Mouse (Mus musculus) heart, adult 2 months (tissue): Measurements from ENCODE around the gene Ppp2r5c. TPM values are rescaled to one million over a fixed set of nuclear protein-coding genes. Genes with fewer than 3 reads are reported as not detected.

Experiments used
- DNase-seq, 2 experiments: peaks; one replicate each; pipeline ENCODE4 v3.0.0; 2021
- H3K27ac ChIP-seq: fragments of 200-600 bp; 2 replicates; pipeline ENCODE4 v1.8.1; 2022
- H3K27me3 ChIP-seq: fragments of 200-500 bp; 2 replicates; pipeline ENCODE4 v1.6.1; 2012; ENCODE audit warnings: mild to moderate bottlenecking, low read length, inconsistent platforms, mixed read lengths; ENCODE audit not compliant: control insufficient read depth, insufficient read depth
- H3K36me3 ChIP-seq: fragments of 200-500 bp; 2 replicates; pipeline ENCODE4 v1.6.1; 2012; ENCODE audit warnings: low read length, inconsistent platforms; ENCODE audit not compliant: control insufficient read depth, insufficient read depth
- H3K4me1 ChIP-seq: fragments of 200-500 bp; 2 replicates; pipeline ENCODE4 v1.6.1; 2011; ENCODE audit warnings: low read length; ENCODE audit not compliant: control insufficient read depth, insufficient read depth
- H3K4me3 ChIP-seq: fragments of 200-600 bp; 2 replicates; pipeline ENCODE4 v1.8.1; 2022
- H3K79me2 ChIP-seq: fragments of 200-500 bp; replicated peaks from 2 replicates; pipeline ENCODE4 v1.6.1; 2012; ENCODE audit warnings: mild to moderate bottlenecking, inconsistent platforms, low read length, moderate library complexity, mixed read lengths; ENCODE audit not compliant: control insufficient read depth, insufficient read depth
- H3K9ac ChIP-seq: fragments of 200-500 bp; 2 replicates; pipeline ENCODE4 v1.6.1; 2012; ENCODE audit warnings: low read depth, mild to moderate bottlenecking, control low read depth, inconsistent platforms, low read length, mixed read lengths
- CTCF ChIP-seq: fragments of 200-600 bp; IDR thresholded peaks from 2 replicates; pipeline ENCODE4 v1.8.1; 2022; ENCODE audit warnings: antibody characterized with exemption, mild to moderate bottlenecking, moderate library complexity
- EP300 ChIP-seq: fragments of 200-500 bp; IDR thresholded peaks from 2 replicates; pipeline ENCODE4 v1.6.1; 2011; ENCODE audit warnings: low read depth, low read length, control low read depth; ENCODE audit not compliant: insufficient read depth
- POLR2A ChIP-seq: fragments of 200-500 bp; IDR thresholded peaks from 2 replicates; pipeline ENCODE4 v1.6.1; 2011; ENCODE audit warnings: mild to moderate bottlenecking, low read depth, low read length, control low read depth; ENCODE audit not compliant: insufficient read depth
- WGBS: fragments of 180-500 bp; shearing (Covaris S2); methylation state at CpG from one replicate; pipeline ENCODE4 v1.1.7; 2018; 5-methylcytosine and 5-hydroxymethylcytosine counted together
- intact Hi-C: fragments of 180-260 bp; cut with DNase I; formaldehyde crosslinking; loops from one replicate; pipeline ENCODE4 v1.15.1; 2025
- polyA plus RNA-seq: library from polyadenylated mRNA; depleted of rRNA; stranded (reverse); fragments of >200 nt; gene quantifications from 2 replicates; pipeline ENCODE4 v1.2.3, GENCODE M21; 2012
- total RNA-seq, 2 experiments: library from RNA; stranded (reverse); gene quantifications; 2 replicates each; pipeline ENCODE4 v1.2.3; 2021

Gene Ppp2r5c
- total and polyA plus RNA-seq, 3 experiments, result 41.7 to 93.7 (median 90.9) TPM

DNA sequence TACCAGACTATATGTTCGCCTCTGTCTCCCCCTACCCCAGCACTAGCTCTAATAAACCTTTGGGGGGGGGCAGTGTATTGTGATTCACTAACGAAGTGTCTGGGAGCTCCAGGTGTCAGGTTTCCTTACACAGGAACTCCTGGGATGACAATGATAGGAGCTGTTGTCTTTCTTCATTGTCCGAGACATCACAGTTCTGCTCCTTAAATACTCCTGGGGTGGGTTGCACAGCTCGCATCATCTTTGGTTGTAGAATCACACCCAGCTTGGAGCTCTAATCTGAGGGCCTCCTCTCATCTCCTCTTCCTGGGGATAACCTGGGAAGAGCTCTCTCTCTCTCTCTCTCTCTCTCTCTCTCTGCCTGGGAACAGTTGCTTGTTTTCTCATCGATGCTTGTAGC lies 94.6 kb downstream of the Ppp2r5c start:
- H3K9ac ChIP-seq, result no peak overlapping the region
- no peak overlapping the region for H3K4me3 ChIP-seq
- TF ChIP-seq CTCF (no peak), POLR2A (no peak), EP300 (no peak)
- H3K79me2 ChIP-seq, result peaks cover 3% of the 10 kb centered on the region; the same call in 1 of the 2 replicates
- WGBS, result 85% methylated on average over 5 of the region's 5 CpGs
- intact Hi-C loops, result no loop called here
- peaks cover 2% of the 10 kb centered on the region; the same call in 1 of the 2 replicates for H3K4me1 ChIP-seq
- H3K27me3 ChIP-seq, result no peaks in the 10 kb centered on the region
- H3K27ac ChIP-seq, result no peak overlapping the region
- H3K36me3 ChIP-seq, result no peaks in the 10 kb centered on the region
- DNase-seq, result no peak

DNA sequence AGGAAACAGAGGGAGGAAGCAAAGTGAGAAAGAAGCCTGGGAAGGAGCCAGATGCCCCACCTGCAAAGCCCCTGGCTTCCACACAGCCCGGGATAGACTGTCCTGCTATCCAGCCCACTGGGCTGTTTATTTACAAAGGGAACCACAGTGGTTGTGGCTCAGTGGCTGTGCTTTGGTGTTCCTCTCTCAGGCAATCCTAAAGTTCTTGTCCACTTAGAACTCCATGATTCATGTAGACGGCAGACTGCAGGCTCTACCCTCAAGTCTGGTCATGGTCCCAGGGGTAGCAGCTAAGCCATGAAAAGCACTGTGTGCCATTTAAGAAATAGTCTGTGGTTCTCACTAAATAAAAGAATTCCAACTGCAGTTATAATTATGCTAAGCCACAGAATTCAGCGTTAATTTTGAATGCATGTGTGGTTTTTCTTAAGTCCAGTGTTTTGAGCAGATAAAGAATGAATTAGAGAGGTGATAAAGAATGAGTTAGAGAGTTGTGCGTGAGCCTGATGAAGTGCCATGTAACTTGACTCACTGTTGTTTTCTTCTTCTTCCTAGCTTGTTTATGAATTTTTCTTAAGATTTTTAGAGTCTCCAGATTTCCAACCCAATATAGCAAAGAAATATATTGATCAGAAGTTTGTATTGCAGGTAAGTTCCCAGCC lies 98.3 kb downstream of the Ppp2r5c start:
- Histone ChIP-seq H3K9ac (no peak overlapping the region), H3K36me3 (no peaks in the 10 kb centered on the region), H3K4me1 (peaks cover 1% of the 10 kb centered on the region), H3K27ac (no peak overlapping the region), H3K27me3 (no peaks in the 10 kb centered on the region), H3K4me3 (no peak overlapping the region), H3K79me2 (peaks cover 1% of the 10 kb centered on the region; the same call in 1 of the 2 replicates)
- WGBS, result 77% methylated on average over 4 of the region's 4 CpGs
- TF ChIP-seq EP300 (no peak), POLR2A (no peak), CTCF (no peak)
- intact Hi-C loops, result no loop called here
- DNase-seq, result no peak

DNA sequence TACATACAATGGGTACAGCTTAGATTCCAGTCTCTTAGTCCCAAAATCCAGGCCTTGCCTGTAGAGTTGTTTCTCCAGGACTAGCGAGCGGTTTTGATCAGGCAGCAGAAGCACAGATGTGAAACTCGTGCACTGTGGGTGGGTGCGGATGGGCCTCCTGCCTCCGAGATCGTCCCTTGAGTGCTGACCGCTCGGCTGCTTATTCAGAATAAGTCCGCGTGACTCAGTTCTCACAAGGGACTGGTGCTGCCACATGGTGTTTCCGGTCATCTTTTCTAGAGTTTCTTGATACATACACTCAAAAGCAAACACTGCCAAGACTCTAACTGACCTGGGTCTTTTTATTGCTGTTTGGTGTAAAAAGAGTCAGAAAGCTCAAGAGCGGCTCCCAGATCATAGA lies 100.7 kb downstream of the Ppp2r5c start:
- no peaks in the 10 kb centered on the region for H3K36me3 ChIP-seq
- 85% methylated on average over 12 of the region's 12 CpGs for WGBS
- DNase-seq, result no peak
- 0 out of 2 replicates have a peak, but pooled peaks cover 1% of the 10 kb centered on the region for H3K79me2 ChIP-seq
- no peak overlapping the region for H3K27ac ChIP-seq
- no peaks in the 10 kb centered on the region; the same call in none of the 2 replicates for H3K4me1 ChIP-seq
- intact Hi-C loops, result no loop called here
- H3K9ac ChIP-seq, result no peak overlapping the region
- H3K27me3 ChIP-seq, result no peaks in the 10 kb centered on the region
- TF ChIP-seq POLR2A (no peak), CTCF (no peak)
- H3K4me3 ChIP-seq, result no peak overlapping the region

DNA sequence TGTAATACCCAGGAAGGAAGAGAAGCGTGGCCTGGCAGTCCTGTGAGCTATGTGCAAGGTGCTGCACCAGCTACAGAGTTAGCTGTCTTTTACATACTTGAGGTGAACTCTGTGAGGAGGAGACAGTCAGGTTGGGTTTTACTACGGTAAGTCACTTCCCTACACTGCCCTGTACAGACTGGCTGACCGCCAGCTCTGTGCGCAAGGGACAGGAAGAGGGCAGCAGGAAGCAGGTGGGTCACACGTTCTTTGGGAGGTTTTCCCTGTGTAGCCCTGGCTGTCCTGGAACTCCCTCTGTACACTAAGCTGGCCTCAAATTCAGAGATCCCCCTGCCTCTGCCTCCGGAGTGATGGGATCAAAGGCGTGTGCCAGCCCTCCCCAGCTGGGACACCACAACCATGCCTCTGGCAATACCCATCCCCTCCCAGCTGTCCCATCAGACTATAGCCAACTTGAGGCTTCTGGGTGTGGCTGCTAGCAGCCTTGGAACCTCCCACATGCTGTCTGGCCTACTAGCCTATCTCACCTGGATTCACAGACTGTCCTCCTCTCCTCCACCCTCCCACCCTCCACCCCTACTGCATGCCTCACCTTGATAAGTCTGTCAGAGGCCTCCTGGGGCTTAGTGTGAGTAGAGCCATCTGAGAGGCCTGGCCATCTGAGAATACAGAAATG lies 102.7 kb downstream of the Ppp2r5c start:
- TF ChIP-seq POLR2A, result no peak
- TF ChIP-seq CTCF, result no peak
- TF ChIP-seq EP300, result no peak
- no peaks in the 10 kb centered on the region for H3K36me3 ChIP-seq
- H3K9ac ChIP-seq, result no peak overlapping the region
- intact Hi-C loops, result no loop called here
- H3K4me3 ChIP-seq, result no peak overlapping the region
- no peaks in the 10 kb centered on the region for H3K27me3 ChIP-seq
- H3K4me1 ChIP-seq, result no peaks in the 10 kb centered on the region; the same call in none of the 2 replicates
- no peaks in the 10 kb centered on the region for H3K79me2 ChIP-seq
- DNase-seq, result no peak
- H3K27ac ChIP-seq, result no peak overlapping the region
- 57% methylated on average over 7 of the region's 7 CpGs for WGBS

DNA sequence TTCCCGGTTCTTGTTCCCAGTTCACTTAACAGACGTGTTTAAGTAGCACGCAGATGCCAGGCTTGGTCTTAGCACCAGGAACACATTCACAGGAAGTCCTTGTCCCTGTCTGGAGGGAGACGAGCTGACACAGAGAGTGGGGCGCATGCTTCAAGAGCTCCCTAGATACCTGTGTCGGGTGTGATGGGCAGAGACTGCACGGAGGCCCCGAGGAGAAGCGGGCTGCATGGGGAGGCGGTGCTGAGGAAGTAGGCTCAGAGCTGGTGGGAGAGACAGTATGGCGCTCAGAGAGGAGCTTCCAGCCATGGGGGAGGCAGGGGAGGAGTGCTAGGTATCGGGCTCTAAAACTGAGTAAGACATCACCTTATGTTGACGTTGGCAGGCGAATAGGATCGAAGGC lies 103.4 kb downstream of the Ppp2r5c start:
- H3K27ac ChIP-seq, result no peak overlapping the region
- H3K79me2 ChIP-seq, result no peaks in the 10 kb centered on the region
- no peaks in the 10 kb centered on the region for H3K36me3 ChIP-seq
- no peak overlapping the region for H3K4me3 ChIP-seq
- no peaks in the 10 kb centered on the region; the same call in none of the 2 replicates for H3K4me1 ChIP-seq
- DNase-seq, result no peak
- TF ChIP-seq CTCF (no peak), EP300 (no peak), POLR2A (no peak)
- H3K9ac ChIP-seq, result no peak overlapping the region
- H3K27me3 ChIP-seq, result no peaks in the 10 kb centered on the region
- WGBS, result 89% methylated on average over 15 of the region's 15 CpGs
- intact Hi-C loops, result no loop called here

DNA sequence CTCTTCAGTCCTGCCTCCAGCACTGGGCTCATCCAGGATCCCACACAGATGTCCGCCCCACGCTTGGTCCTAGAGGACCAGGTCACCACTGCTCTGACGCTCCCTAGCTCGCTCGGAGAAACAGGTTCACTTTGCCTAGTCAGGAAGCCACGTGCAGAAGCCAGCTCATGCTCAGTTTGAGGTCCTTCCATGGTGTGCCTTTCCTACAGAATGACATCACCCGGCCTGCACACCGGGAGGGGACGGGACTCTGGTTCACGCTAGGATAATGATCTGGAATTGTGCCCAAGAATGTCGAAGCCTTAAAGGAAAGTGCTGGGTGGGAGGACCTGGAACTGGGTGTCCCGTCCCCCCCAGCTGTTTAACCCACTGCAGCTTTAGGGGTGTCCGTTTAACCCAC lies 105.2 kb downstream of the Ppp2r5c start:
- 39% methylated on average over 13 of the region's 13 CpGs for WGBS
- intact Hi-C loops, result no loop called here

More for the DNA sequence above, 105.2 kb downstream of the Ppp2r5c start:
- no peaks in the 10 kb centered on the region for H3K36me3 ChIP-seq
- no peak overlapping the region for H3K4me3 ChIP-seq
- no peaks in the 10 kb centered on the region; the same call in none of the 2 replicates for H3K4me1 ChIP-seq
- H3K27ac ChIP-seq, result no peak overlapping the region
- H3K79me2 ChIP-seq, result no peaks in the 10 kb centered on the region
- TF ChIP-seq EP300, result no peak
- no peak for TF ChIP-seq CTCF
- no peak for TF ChIP-seq POLR2A
- DNase-seq, result no peak
- no peak overlapping the region for H3K9ac ChIP-seq
- no peaks in the 10 kb centered on the region for H3K27me3 ChIP-seq
